Mouse (Mus musculus): Measurements from ENCODE around the gene Trim66. TPM values are rescaled to one million over a fixed set of nuclear protein-coding genes. Genes with fewer than 3 reads are reported as not detected.
A peak's percentile ranks its signal among the peaks of the same experiment; 100 is the strongest.

Gene Trim66
- under 1 TPM; 0.19 to 0.41 TPM for total RNA-seq (2021)
- long read RNA-seq, experiment 1, result 0 reads
- long read RNA-seq, experiment 2, result 0 reads

DNA sequence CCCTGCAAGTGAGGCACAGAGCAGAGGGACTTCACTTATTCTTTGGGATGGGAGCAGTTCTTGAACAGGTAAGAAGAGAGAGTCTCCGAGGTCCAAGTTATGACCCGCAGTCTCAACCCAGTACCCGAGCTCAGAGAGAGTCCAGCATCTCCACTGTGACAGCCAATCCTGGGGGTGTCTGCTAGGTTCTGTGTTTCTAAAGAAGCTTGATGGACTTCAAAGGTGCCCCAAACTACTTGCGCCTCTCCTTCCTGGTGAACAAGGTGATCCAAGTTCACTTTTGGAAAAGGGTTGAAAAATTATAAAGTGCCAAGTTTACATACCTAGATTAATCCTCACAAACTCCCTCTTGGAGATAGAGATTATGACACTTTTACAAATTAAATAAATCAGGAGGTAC lies at the start of gene Trim66:
TSS of gene Trim66 (minus strand) at position 101 of the 400 bp plus-strand sequence.
- DNase-seq, result no peak

DNA sequence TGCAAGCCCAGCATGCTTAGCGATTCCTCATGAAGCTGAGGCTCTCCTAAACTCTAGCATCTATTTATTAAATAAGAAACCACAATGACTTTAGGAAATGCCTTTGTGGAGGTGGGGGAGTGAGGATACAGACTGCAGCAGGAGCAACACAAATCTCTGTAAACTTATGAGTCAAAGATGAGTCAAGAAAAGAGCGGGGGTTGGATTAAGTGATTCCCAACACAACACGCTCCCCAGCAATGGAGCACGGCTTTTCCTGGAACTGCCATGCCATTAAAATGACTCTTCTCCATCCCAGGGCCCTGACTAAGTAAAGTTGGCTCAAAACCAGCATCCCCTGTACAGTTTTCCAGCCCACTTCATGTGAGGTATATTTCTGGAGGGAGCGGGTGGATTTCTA lies 38.8 kb upstream of the Trim66 start:
- DNase-seq, result no peak

DNA sequence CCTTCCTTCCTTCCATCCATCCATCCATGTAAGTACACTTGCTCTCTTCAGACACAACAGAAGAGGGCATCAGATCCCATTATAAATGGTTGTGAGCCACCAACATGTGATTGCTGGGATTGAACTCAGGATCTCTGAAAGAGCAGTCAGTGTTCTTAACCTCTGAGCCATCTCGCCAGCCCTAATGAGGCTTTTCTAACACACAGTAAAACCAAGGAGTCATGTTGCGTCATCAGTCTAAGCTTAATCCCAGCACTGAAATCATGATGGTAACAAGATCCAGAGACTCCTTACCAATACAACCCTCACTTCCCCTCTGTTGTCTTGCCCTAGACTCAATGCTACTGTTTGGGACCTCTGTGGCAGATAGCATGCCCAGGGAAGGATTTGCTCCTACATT lies 38.3 kb upstream of the Trim66 start:
- DNase-seq, result no peak

DNA sequence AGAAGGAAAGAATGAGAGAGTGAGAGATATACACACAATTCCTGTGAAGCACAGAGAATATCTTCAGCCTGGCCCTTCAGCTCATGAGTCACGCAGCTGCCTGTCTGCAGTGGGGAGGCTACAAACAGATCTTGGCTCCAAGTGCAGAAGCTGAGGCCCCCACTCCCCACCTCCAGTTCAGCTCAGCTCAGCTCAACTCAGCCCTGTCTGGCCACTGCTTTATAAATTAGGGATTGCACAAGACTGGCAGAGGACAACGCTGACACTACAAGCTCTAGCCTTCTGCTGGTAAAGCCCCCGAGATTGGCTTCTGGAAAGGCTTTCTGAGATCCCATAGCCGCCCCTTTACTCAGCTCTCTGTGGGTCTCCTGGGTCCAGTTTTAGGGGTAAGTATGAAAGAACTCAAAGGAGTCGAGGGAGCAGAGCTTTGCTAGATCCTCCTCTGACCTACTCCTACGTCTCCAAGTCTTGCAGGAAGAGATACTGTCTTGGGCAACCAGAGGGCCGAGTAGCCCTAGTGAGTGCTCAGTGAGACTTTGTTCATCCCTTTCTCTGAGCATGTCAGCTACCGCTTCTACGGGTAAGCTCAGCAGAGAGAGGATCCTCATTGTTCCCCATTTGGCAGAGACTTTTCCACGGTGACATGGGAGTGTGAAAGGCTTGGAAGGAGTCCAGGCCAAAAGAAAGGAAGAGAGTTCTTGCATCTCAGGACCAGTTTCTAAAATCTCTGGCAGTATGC lies 37.5 kb upstream of the Trim66 start:
- no peak for DNase-seq

DNA sequence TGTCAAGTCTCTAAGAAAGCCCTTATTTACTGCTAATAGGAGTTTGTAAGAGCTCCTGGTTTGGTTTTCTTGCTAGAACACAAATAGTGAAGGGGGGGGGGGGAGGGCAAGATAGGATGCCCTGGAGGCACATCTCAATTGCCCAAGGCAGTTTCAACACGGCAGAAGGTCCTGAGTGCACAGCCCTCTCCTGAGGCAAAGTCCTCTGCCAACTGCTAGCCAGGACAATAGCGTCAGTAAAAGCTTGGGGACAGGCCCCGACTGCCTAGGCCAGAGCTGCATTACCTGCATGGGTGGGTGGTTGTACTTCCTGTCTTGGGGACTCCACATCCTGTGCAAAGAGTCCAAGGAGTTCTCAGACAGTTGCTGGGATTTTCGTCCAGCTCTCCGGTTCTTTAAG lies 36.9 kb upstream of the Trim66 start:
- DNase-seq, result no peak

DNA sequence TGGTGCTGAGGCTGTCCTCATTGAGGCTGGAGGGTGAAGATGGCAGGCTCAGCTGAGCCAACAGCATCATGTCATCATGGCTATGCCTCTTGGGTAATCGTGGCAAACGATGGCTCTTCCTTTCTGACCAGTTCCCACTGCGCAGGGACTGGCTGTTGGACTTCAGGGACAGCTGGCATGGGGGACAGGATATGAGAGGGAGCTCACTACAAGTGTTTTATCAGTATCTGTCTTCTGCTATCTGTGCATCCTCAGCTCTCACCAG lies 34.4 kb upstream of the Trim66 start:
- no peak for DNase-seq

DNA sequence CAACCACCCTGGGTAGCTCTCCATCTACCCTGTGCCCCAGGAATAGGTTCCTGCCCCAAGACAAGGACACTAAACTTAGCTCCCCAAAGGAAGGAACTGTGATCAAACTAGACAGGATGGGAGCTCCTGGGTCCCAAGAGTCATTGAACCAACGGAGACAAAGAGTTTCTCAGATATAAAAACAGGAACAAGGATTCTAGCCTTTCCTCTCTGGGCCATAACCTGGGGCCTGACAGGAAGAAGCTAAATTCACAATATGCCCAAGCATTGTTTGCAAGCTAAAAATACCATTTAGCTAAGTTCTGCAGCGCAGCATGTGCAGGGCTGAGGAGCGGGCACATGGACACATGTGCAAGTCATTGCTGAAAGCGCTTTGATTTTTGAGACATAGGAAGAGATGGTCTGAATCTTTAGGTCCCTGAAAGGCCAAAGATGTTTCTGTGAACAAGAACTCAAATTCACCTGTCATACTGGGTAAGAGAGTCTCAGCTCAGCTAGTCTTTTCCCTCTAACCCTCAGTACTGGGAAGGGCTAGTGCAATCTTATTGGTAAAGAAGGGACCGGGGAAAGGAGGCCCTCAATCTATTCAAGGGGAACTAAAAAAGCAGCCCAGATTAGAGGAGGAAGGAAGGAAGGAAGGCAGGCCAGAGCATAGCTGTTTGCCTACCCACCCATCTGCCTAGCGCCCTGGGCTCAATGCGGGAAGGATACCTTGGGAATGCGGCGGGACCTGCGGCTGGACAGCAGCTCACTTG lies 33.9 kb upstream of the Trim66 start:
- no peak for DNase-seq

DNA sequence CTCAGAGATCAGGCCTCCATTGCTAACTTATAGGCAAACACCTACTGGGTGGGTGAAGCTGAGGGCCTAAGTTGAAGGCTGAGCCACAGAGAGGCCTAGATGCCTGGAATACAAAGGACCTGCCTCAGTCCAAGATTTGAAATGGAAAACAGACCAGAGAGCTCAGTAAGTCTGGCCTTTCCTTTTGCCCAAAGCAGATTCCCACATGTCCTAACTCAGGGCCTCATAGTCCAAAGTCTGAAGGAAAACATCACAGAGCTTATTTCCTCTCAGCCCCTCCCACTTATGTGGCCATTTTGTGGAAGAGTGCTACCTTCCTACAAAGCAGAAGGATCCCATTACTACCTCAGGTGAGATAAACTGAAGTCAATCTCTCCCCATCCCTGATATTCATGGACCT lies 33.0 kb upstream of the Trim66 start:
- DNase-seq, result no peak

DNA sequence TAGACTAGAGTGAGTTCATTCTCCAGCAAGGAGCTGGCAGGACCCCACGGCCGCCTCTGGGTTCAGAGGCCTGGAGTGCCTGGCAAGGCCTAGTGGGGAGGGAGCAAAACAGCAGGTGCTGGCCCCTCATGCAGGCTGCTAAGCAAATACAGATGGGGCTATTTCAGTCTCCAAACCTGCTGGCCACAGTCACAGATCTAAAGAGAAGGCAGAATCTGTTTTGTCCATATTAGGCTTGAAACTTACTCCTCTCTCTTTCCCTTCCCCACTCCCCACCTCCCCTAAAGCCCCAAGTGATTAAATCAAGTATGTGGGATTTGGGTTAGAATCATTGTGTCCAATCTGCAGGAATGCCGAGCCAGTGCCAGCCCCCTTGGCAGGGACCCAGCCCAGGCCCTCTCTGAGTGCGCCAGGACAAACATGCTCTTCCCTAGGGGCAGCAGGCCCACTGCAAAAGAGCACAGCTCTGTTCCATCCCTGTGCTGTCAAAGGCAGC lies 28.6 kb upstream of the Trim66 start:
- DNase-seq, result peak; percentile 85

DNA sequence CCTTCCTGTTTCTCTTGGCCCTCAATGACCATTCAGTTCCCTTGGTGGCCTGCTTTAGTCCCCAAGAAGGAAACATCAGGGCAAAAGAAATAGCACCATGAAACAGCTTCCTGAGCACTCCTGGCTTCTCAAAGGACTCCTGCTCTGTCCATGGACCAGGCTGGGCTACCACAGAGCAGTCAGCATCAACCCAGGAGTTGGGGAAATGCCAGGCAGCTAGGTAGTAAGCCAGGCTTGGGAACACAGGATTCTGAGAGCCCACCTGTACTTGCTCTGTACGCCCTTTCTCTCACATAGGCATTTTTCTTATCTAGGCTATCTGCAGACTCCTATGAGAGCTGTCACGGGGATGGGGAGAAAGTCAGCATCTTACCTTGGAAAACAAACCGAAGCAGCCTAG lies 27.0 kb upstream of the Trim66 start:
- DNase-seq, result no peak

DNA sequence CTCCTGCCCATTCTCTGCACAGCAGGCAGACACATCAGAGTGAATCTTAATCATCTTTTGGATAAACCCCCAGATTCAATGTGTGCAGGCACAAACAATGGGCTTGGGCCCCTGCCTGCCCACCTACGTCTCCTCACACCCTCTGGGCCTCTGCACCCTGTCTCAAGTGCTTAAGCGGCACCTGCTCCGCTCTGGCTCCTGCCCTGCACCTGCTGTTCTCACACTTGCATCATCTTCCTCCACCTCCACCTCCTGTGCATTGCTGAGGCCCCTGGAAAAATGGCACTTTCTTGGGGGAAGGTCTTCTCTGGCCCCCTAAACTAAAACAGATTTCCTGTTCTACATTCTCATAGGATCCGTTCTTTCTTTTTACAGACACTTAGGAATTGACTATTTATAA lies 26.0 kb upstream of the Trim66 start:
- no peak for DNase-seq

DNA sequence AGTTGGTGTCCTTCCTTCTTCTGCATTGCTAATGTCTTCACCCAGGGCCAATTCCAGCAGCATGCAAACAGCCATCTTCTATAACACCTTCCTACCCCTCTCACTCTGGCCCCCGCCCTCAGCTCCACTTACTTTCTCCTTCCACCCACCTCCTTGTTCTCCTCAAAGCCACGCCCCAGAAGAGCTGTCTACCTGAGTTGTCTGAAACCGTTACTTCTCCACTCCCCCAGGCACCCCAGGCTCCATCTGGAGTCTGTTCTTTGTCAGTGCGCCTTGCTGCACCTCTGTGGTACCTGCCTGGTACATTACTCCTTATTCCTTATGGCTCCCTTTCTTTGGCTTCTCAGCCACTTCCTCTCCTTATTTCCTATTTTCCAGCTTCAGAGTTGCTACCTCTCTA lies 25.2 kb upstream of the Trim66 start:
- no peak for DNase-seq

DNA sequence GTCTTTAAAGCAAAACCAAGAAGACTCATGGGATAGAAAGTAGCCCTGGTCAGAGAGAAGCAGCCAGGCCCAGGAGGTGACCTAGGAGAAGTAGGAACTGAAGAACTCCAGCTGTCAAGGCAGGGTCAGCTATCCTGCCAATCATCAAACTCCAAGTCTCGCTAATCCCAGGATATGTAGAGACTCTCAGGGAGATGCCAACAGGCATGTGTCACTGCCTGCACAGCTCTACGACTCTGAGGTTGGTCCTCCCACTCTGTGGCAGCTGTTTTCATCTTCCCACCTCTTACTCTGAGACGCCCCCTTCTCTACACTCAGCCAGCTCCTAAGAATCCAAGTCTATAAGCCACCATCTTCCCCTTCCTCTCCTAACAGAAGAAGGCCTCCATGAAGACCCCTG lies 24.8 kb upstream of the Trim66 start:
- no peak for DNase-seq

DNA sequence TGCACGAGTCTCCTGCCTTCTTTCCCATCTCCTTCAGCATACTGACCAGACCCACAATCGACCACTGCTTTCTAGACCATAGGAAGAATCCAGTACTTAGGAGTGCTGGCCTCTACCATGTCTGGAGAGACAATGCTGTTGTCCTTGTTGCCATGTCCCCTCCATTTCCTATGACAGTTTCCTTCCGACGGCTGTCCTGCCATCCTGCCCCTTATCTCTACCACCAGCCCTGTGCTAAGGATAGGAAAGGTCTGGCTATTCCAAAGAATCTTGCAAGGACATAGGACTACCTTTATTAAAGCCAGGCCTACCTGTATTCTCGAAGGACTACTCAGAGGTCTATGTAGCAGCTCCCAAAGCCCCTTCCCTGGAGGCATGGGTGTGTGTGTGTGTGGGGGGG lies 23.6 kb upstream of the Trim66 start:
- no peak for DNase-seq

DNA sequence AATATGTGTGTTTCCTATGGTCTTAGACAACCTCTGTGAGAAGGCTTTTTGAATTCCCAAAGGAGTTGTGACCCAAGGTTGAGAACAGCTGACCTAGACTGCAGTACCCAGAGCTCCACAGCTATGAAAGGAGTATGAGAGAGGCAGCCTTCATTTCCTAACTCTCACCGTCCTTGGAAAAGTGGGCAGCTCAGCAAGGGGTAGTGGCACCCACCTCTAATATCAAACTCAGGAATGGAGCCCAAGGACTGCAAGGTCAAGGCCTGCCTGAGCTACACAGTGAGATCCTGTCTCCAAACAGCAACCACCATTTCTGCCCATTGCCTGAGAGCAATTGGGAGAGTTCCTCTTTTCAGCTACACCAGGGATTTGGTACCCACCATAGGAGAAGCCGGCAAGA lies 21.8 kb upstream of the Trim66 start:
- DNase-seq, result no peak

DNA sequence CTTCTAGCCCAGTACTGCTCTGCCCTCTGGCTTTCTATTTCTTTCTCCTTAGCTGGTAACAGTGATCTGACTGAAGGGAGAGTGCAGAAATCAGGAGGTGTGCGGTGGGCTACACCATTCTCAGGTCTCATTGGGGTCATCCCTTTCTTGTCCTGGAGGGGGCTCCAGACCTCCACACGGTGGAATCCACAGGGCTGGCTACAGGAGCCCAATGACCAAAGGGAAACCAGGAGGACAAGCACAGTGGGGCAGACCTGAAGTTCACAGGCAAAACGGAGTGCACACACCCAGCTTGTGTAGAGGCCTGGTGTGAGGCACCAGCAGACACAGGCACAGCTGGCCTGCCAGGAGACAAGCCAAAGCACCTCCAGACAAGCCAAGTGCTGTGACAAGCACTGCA lies 20.4 kb upstream of the Trim66 start:
- peak; percentile 68 for DNase-seq

DNA sequence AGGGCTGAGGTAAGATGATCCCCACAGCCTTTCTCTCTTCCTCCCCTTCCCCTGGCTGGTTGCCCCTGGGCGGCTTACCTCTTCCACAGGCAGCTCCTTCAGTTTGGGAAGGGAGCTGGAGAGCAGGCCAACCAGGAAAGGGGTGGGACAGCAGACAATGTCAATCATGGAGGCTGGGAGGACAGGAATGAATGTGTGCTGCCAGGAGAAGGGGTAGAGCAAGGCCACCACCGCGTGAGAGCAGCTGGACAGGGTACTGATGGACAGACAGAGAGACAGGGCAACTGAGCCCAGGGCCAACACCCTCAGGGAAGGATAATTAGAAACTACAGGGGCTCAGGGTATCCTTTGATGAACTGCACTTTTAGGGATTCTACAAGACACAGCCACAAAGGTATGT lies 19.6 kb upstream of the Trim66 start:
- DNase-seq, result no peak

DNA sequence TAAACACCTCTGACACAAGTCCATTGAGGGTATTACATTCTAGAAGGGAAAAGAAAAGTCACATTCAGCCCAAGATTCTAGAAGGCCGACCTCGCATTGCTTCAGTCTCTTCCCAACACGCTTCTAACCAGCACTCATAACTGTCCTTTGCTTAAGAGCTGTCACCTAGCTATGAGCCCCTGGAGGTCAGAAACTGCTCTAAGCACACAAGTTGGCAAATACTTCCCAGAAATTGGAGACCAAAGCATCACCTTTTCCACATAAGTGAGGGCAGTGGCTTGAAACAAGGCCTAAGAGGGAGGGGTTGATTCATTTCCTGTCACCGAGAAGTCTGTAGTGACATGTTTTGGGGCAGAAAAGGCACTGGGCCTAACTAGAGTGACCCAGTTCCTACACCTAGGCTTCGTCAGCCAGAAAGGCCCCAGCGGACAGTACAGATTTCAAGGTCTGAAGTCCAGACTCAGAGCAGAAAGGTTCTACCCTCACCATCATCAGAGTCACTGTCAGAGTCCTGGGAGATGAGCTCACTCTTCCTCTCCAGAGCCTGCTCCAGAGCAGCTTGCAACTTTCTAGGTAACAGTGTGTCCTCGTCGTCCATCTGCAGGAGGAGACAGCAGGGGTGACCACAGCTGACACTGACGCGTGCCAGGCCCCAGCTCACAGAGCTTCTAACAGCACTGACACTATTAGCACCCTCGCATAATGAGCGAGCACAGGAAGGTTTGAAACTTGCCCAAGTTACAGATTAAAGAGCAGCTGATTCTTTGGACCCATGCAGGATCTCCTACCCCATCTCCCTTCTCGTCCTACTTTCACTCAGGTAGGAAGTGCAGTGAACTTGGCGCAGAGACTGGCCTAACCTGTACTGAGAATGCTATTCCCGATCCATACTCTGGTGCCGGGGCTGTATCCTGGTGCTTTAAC lies 18.1 kb upstream of the Trim66 start:
- no peak for DNase-seq

DNA sequence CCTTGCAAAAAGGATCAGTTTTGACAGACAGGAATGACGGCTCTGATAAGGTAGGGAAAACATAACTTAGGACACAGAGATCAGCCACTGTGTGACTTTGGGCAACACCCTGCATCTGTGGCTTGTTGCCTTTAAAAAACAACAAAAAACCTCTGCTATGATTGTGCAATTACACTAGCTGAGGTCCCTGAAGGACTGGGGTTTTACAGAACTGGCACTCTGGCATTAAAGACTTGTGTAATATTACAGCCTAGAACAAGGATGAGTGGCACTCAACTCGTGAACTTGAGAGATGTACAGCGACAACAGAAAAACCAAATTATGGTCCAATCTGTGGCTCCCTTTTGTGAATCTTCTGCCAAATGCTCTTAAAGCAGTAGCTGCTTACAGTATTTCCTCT lies 16.8 kb upstream of the Trim66 start:
- DNase-seq, result no peak

DNA sequence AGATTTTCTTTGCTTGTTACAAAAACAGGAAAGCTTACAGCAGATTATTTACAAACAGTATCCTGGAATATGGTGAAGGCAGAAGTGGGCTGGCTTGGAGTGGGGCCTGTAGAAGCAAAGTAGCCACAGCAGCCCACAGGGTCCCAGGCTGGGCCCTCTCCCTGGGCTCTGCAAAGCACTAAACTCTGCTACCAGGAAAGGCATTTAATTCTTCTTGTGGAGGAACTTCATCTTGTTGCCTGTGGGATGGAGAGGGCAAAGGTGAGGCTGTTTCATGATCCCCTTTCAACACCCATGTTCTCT lies 16.5 kb upstream of the Trim66 start:
- no peak for DNase-seq

DNA sequence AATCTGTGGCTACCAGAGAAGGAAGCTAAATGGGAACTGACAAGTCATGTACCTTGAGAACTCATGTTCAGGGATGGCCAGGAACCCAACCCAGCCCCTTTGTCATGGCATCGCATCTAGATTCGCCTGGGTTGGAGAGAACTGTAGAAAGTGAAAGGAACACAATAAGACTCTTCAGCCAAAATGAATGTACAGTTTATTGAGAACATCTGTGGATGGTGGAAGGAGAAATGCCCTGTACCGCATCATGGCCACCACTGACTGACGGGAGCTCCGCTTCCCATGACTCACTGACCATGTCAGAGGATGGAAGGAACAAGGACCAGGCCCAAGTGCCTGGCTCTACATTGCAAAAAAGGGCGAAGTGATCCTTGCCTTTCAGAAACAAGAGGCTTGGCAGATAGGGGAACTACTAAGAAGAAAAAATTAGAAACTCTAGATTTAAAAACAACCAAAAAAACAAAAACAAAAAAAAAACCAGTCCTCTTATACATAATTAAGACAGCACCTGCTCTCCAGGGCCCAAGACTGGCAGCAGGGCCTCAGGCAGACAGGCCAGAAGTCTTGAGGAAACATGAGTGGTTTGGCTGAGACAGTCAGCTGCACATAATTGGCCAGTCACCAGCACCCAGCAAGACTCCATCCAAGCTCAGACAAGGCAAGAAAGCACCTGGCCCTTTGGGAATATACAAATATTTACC lies 16.0 kb upstream of the Trim66 start:
- no peak for DNase-seq

DNA sequence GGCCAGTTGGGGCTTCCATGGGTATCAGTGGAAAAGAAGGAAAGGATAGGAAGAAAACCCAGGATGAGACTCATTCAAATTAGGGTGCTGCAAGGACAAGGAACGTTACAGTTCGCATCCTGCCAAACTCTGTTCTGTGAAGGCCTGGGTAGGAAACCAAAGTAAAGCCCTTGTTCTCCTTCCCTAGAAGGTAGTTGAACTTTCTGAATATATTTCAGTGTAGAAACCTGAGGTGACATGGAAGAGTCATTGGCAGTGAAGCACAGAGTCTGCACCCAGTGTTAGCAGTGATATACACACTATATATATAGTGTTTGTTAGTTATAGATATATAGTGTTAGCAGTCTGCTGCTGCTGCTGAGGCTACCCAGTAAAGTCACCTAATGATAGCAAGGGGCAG lies 15.4 kb upstream of the Trim66 start:
- no peak for DNase-seq

DNA sequence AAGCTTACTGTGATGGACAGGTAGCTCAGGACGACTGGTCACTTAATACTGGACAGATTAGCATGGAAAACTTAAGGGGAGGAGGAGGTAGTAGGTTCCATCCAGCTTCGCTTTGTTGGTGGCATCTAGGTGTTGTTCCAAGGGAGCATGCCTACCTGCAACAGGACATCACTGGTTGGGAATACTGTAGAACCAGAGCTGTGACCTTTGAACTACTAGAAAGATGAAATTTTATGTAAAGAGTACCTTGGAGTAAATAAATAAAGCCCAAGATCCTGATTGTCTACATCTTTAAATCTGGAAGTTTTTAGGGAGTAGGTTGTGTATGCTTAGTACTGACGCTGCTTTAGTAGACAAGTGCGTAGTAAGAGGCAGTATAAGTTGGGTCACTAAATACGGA lies 14.2 kb upstream of the Trim66 start:
- no peak for DNase-seq
